Mouse (Mus musculus) neural tube, embryonic 15.5 days (tissue): ENCODE results near the gene Taf15. TPM values are rescaled to one million over a fixed set of nuclear protein-coding genes. Genes with fewer than 3 reads are reported as not detected.
A peak's percentile ranks its signal among the peaks of the same experiment; 100 is the strongest.

Source experiments
- ATAC-seq: fragments of 200-750 bp; cut with Nextera tagmentation; 2 replicates; pipeline ENCODE4 v1.8.0; 2017; ENCODE audit warnings: mild to moderate bottlenecking, moderate TSS enrichment, moderate library complexity; ENCODE audit not compliant: low FRiP score
- H3K27ac ChIP-seq: fragments of 300-500 bp; sonication (generic); replicated peaks from 2 replicates; pipeline ENCODE4 v1.5.1; 2015; ENCODE audit warnings: mild to moderate bottlenecking, inconsistent platforms
- H3K27me3 ChIP-seq: fragments of 300-500 bp; sonication (generic); replicated peaks from 2 replicates; pipeline ENCODE4 v1.6.1; 2015; ENCODE audit warnings: inconsistent platforms
- H3K36me3 ChIP-seq: fragments of 300-500 bp; sonication (generic); 2 replicates; pipeline ENCODE4 v1.6.1; 2015; ENCODE audit warnings: inconsistent platforms
- H3K4me1 ChIP-seq: fragments of 300-500 bp; sonication (generic); 2 replicates; pipeline ENCODE4 v1.6.1; 2015; ENCODE audit warnings: inconsistent platforms
- H3K4me2 ChIP-seq: fragments of 300-500 bp; sonication (generic); 2 replicates; pipeline ENCODE4 v1.6.1; 2015; ENCODE audit warnings: inconsistent platforms, mild to moderate bottlenecking, moderate library complexity
- H3K4me3 ChIP-seq: fragments of 300-500 bp; sonication (generic); replicated peaks from 2 replicates; pipeline ENCODE4 v1.5.1; 2015; ENCODE audit warnings: mild to moderate bottlenecking, inconsistent platforms
- H3K9ac ChIP-seq: fragments of 300-500 bp; sonication (generic); replicated peaks from 2 replicates; pipeline ENCODE4 v1.6.1; 2015; ENCODE audit warnings: mild to moderate bottlenecking, inconsistent platforms
- H3K9me3 ChIP-seq: fragments of 300-500 bp; sonication (generic); replicated peaks from 2 replicates; pipeline ENCODE4 v1.6.1; 2016; ENCODE audit warnings: inconsistent platforms
- WGBS: fragments of 180-500 bp; shearing (Covaris S2); methylation state at CpG from one replicate; pipeline ENCODE4 v1.1.7; 2015; ENCODE audit warnings: mixed read lengths; 5-methylcytosine and 5-hydroxymethylcytosine counted together
- polyA plus RNA-seq: library from polyadenylated mRNA; unstranded; fragments of >200 nt; fragmentation: Nextera tagmentation; extraction: Ambion mirVana; gene quantifications from 2 replicates; pipeline ENCODE4 v1.2.1, GENCODE M21; 2015

The Taf15 gene
- polyA plus RNA-seq, 1 experiment from 2014 or later, result 14.1 TPM

- WGBS, result 9% methylated on average over 7 of the region's 7 CpGs
Measured at GRCm38 (mm10) chr11:83443824-83444223, 29.1 kb upstream of the Taf15 start.

DNA sequence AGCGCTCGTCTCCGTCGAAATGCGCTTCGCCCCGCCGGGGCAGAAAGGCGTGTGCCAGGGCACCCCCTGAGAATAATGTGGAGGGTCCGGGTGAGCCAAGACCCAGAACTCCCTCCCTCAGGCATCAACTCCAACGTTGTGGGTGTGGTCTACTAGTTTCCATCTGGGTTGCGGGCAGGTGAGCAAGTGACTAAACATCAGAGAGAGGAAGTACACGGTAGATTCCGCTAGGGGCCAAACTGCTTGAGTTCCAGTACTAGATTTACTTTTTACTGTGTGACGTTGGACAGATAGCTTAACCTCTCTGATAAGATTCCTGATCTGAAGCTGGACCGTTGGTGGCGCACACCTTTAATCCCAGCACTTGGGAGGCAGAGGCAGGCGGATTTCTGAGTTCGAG is 27.9 kb upstream of the Taf15 start:
- no peak for ATAC-seq
- Histone ChIP-seq H3K36me3 (no peaks in the 10 kb centered on the region), H3K4me3 (peak overlapping the region; percentile 19; the same call in 1 of the 2 replicates), H3K27ac (no peak overlapping the region), H3K4me1 (peaks cover 39% of the 10 kb centered on the region), H3K9ac (no peak overlapping the region), H3K9me3 (no peaks in the 10 kb centered on the region), H3K27me3 (peaks cover 55% of the 10 kb centered on the region), H3K4me2 (peak overlapping the region; percentile 45)
- 30% methylated on average over 19 of the region's 19 CpGs for WGBS

More at GRCm38 (mm10) chr11:83443824-83444223, 29.1 kb upstream of the Taf15 start:
- Histone ChIP-seq H3K36me3 (no peaks in the 10 kb centered on the region), H3K4me3 (no peak overlapping the region), H3K4me2 (no peak overlapping the region), H3K27ac (no peak overlapping the region), H3K27me3 (peaks cover 55% of the 10 kb centered on the region), H3K4me1 (peaks cover 33% of the 10 kb centered on the region), H3K9me3 (no peaks in the 10 kb centered on the region), H3K9ac (no peak overlapping the region)
- ATAC-seq, result no peak

DNA sequence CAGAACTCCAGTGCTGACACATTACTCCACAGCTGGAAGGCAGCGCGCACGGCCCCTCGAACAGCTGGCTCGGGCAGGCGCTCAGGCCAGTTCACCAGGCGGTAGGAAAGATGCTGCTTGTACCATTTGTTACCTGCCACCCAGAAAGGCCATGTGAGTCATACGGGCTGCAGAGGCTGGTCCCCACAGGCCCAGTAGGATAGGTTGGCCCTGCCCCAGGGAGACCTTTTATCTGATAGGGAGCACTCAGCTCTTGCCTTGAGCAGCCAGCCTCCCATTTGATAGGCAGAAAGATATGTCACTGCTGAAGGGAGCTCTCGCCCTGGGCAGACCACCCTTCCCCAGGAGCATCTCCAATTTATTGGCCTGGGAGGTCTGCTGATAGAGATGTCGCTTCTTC is 25.3 kb upstream of the Taf15 start:
- no peak overlapping the region for H3K4me2 ChIP-seq
- peaks cover 30% of the 10 kb centered on the region for H3K4me1 ChIP-seq
- no peak for ATAC-seq
- H3K27me3 ChIP-seq, result peaks cover 38% of the 10 kb centered on the region
- H3K4me3 ChIP-seq, result no peak overlapping the region
- no peak overlapping the region for H3K9ac ChIP-seq
- WGBS, result 86% methylated on average over 10 of the region's 10 CpGs
- no peaks in the 10 kb centered on the region for H3K9me3 ChIP-seq
- 0 out of 2 replicates have a peak overlapping the region, but pooled peaks have one; percentile 20 for H3K27ac ChIP-seq
- H3K36me3 ChIP-seq, result no peaks in the 10 kb centered on the region

- no peak for ATAC-seq
- no peaks in the 10 kb centered on the region for H3K36me3 ChIP-seq
- no peak overlapping the region for H3K4me2 ChIP-seq
- no peak overlapping the region for H3K9ac ChIP-seq
- H3K27ac ChIP-seq, result peak overlapping the region; percentile 37; the same call in 1 of the 2 replicates
- H3K9me3 ChIP-seq, result no peaks in the 10 kb centered on the region
- no peak overlapping the region for H3K4me3 ChIP-seq
- peaks cover 34% of the 10 kb centered on the region for H3K27me3 ChIP-seq
- 44% methylated on average over 16 of the region's 16 CpGs for WGBS
- H3K4me1 ChIP-seq, result peaks cover 28% of the 10 kb centered on the region
Measured at GRCm38 (mm10) chr11:83448021-83448926, 24.6 kb upstream of the Taf15 start.

DNA sequence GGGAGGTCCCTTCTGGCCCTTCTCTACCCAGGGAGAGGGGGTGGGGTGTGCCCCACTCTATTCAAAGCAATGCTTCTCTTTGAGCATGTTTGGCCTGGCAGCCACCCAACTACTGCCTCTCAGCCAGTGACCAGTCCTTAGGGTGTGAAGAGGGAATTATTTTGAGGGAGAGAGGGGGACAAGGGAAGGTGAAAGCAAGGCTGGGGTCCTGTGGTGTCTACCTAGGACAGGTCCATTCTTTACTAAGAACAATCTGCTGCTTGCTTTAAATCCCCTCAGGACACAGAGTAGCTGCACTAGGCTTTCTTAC is 24.0 kb upstream of the Taf15 start:
- Histone ChIP-seq H3K4me3 (no peak overlapping the region), H3K27ac (no peak overlapping the region)

GRCm38 (mm10) chr11:83449298-83449697 is 23.6 kb upstream of the Taf15 start:
- Histone ChIP-seq H3K36me3 (no peaks in the 10 kb centered on the region), H3K4me1 (peaks cover 28% of the 10 kb centered on the region), H3K9ac (no peak overlapping the region), H3K9me3 (no peaks in the 10 kb centered on the region), H3K27me3 (peaks cover 23% of the 10 kb centered on the region), H3K27ac (no peak overlapping the region), H3K4me3 (no peak overlapping the region), H3K4me2 (no peak overlapping the region)
- 54% methylated on average over 4 of the region's 4 CpGs for WGBS
- no peak for ATAC-seq

More for the DNA sequence above, 24.0 kb upstream of the Taf15 start:
- Histone ChIP-seq H3K27me3 (peaks cover 27% of the 10 kb centered on the region), H3K36me3 (no peaks in the 10 kb centered on the region), H3K4me1 (peaks cover 28% of the 10 kb centered on the region), H3K9me3 (no peaks in the 10 kb centered on the region), H3K4me2 (no peak overlapping the region), H3K9ac (no peak overlapping the region)
- ATAC-seq, result no peak

- Histone ChIP-seq H3K4me1 (peaks cover 21% of the 10 kb centered on the region), H3K4me3 (no peak overlapping the region), H3K27me3 (peaks cover 11% of the 10 kb centered on the region), H3K4me2 (no peak overlapping the region), H3K9me3 (no peaks in the 10 kb centered on the region), H3K9ac (no peak overlapping the region), H3K27ac (no peak overlapping the region), H3K36me3 (no peaks in the 10 kb centered on the region)
- no peak for ATAC-seq
- WGBS, result 33% methylated on average over 1 of the region's 1 CpGs
Measured at GRCm38 (mm10) chr11:83450550-83450949, 22.3 kb upstream of the Taf15 start.

DNA sequence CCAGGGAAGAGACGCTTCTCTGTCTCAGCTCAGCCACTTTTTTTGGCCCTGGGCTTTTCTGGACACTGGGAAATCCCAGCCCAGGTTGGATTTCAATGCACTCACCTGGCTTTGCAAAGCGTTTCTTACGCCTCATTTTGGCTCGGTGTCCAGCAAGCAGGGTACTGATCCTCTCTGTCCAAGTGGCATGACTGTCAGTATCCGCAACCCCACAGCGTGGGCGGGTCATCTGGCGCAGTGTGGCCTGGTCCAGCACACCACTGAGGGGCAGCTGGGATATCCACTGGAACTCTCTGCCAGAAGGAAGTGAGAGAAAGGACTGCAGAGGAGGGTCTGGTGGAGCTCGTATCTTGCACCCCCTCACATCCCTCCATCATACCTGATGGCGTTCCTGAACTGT is 21.6 kb upstream of the Taf15 start:
- Histone ChIP-seq H3K4me2 (no peak overlapping the region), H3K9ac (no peak overlapping the region), H3K27ac (no peak overlapping the region), H3K9me3 (no peaks in the 10 kb centered on the region), H3K27me3 (peaks cover 6% of the 10 kb centered on the region; the same call in 1 of the 2 replicates), H3K4me3 (no peak overlapping the region), H3K4me1 (peaks cover 21% of the 10 kb centered on the region), H3K36me3 (no peaks in the 10 kb centered on the region)
- no peak for ATAC-seq
- 95% methylated on average over 10 of the region's 10 CpGs for WGBS

DNA sequence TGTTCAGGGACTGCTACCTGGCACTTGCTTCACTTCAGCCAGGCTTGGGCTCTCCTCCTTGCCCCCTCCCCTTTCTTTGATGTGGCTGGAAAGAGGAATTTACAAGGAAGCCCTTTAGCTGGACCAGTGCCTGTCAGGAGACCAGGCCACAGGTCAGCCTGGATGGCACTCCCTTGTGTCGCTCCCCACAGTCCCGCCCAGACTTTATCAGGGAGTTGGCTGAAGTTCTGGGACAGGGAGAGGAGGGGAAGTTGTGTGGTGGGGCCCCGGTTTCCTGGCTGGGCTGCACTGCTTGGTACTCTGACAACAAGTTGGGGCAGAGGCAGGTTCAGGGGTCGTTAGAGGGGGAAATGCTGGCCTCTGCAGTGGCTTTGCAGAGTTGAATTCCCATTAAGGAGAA is 18.3 kb upstream of the Taf15 start:
- Histone ChIP-seq H3K27ac (no peak overlapping the region), H3K9ac (no peak overlapping the region), H3K9me3 (no peaks in the 10 kb centered on the region), H3K4me3 (no peak overlapping the region), H3K36me3 (no peaks in the 10 kb centered on the region), H3K27me3 (no peaks in the 10 kb centered on the region), H3K4me1 (0 out of 2 replicates have a peak, but pooled peaks cover 5% of the 10 kb centered on the region), H3K4me2 (no peak overlapping the region)
- no peak for ATAC-seq
- WGBS, result 13% methylated on average over 4 of the region's 4 CpGs

DNA sequence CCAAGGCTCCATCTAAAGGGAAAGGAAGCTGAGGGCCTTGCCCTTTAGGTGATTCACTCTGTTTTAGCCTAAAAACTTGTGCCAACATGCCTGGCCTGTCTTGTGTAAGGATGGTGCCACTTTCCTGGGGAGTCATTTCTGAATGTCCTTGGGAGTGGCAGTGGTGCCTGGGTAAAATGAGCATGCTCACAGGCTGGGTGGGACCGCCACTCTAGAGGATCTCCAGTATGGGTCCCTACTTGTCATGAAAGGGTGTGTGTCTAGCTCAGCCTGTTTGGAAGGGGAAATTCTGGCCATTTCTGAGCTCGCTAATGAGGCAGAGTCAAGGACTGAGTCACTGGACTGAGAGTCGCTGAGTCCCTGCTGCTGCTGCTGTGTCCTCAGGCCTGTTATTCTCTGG is 17.3 kb upstream of the Taf15 start:
- Histone ChIP-seq H3K4me2 (no peak overlapping the region), H3K27ac (no peak overlapping the region), H3K4me1 (0 out of 2 replicates have a peak, but pooled peaks cover 5% of the 10 kb centered on the region), H3K27me3 (no peaks in the 10 kb centered on the region), H3K9me3 (no peaks in the 10 kb centered on the region), H3K4me3 (no peak overlapping the region), H3K9ac (no peak overlapping the region), H3K36me3 (no peaks in the 10 kb centered on the region)
- ATAC-seq, result no peak
- 87% methylated on average over 3 of the region's 3 CpGs for WGBS

DNA sequence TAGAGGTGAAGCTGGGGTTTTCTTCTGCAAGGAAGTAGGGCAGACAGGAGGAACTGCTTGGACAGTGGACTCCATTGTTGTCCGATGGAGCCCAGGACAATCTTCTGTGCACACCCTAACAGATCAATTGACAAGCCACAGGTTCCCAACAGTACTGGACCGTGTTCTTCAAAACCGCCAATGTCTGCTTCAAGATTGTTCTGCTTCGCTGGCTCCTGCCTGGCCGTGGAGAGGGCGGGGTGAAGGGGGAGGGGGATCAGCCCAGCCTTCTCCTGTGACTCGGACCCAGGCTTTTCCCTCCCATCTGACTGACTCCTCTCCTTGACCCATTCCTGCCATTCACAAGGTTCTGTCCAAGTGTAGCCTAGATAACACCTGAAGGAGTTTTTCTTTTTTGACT is 15.6 kb upstream of the Taf15 start:
- no peaks in the 10 kb centered on the region for H3K9me3 ChIP-seq
- H3K4me1 ChIP-seq, result peaks cover 6% of the 10 kb centered on the region; the same call in 1 of the 2 replicates
- H3K4me3 ChIP-seq, result no peak overlapping the region
- ATAC-seq, result no peak
- WGBS, result 50% methylated on average over 7 of the region's 7 CpGs
- H3K4me2 ChIP-seq, result no peak overlapping the region
- peaks cover 9% of the 10 kb centered on the region for H3K27me3 ChIP-seq
- H3K27ac ChIP-seq, result no peak overlapping the region
- H3K9ac ChIP-seq, result no peak overlapping the region
- no peaks in the 10 kb centered on the region for H3K36me3 ChIP-seq

DNA sequence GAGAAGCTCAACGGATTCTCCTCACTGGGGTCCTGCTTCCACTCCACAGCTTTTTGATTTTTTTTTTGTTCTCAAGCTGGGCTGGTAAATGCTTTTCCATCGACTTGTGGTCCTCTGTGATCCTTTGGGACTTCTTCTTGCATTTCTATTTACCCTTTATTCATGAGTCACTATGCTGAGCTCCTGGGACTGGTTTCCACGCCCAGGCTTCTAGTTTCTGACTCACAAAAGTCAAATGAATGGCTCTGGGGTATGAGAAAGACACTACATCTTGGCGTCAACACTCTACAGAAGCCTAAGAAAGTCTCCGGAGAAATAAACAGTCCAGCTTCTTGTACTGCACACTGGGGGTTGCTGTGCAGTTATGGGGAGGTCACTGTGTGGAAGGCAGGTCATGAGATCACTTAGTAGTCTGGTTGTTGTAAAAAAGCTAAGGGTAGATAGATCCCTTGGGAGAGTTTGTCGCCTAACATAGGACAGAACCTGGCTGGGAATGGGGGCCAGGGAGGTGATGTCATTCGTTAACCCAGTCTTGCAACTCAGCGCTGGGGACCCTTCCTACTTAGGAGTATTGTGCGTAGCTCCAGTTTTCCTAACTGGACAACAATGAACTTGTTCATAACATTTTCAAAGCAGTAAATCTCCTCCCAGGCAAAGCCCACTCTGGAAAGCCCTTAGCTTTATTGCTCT is 14.8 kb upstream of the Taf15 start:
- no peak overlapping the region for H3K9ac ChIP-seq
- H3K27ac ChIP-seq, result no peak overlapping the region; the same call in 1 of the 2 replicates
- no peaks in the 10 kb centered on the region for H3K36me3 ChIP-seq
- H3K4me1 ChIP-seq, result peaks cover 14% of the 10 kb centered on the region
- 66% methylated on average over 9 of the region's 9 CpGs for WGBS
- no peaks in the 10 kb centered on the region for H3K9me3 ChIP-seq
- H3K4me3 ChIP-seq, result no peak overlapping the region
- ATAC-seq, result no peak
- H3K4me2 ChIP-seq, result no peak overlapping the region
- H3K27me3 ChIP-seq, result peaks cover 15% of the 10 kb centered on the region
